Mouse (Mus musculus) erythroid progenitor cell, adult 5-6 weeks (primary cell): ENCODE data around the gene Sirt2. TPM values are rescaled to one million over a fixed set of nuclear protein-coding genes. Genes with fewer than 3 reads are reported as not detected.

Source experiments
- ATAC-seq: replicated peaks from 2 replicates; pipeline ENCODE4 v1.8.0; 2016; ENCODE audit warnings: moderate number of reproducible peaks, mild to moderate bottlenecking, moderate TSS enrichment, inconsistent platforms; ENCODE audit not compliant: poor library complexity, low FRiP score, severe bottlenecking
- total RNA-seq, 2 experiments: library from RNA; stranded (forward) in 1 of 2; stranded (reverse) in 1 of 2; fragments of 150-400 nt in 1 of 2; fragments of 186-747, 209-891 nt in 1 of 2; gene quantifications; 2 replicates each; pipeline versions ENCODE4 v1.2.3 to v1.2.4; 2015 to 2017; ENCODE audit warnings: low replicate concordance in 2 of 2

Gene Sirt2
- total RNA-seq (2015; ENCODE audit: low replicate concordance): 38.9 and 40.2 TPM in 2 replicates
- 3.6 and 14.5 TPM in 2 replicates for total RNA-seq (2017; ENCODE audit: low replicate concordance)

- ATAC-seq: peak; percentile 96
Measured at GRCm38 (mm10) chr7:28766173-28766879, at the start of gene Sirt2. Sirt2 (plus strand) TSS chr7:28766735.

GRCm38 (mm10) chr7:28717726-28718125 is 48.8 kb upstream of the Sirt2 start:
- ATAC-seq: no peak

- no peak for ATAC-seq
Measured at GRCm38 (mm10) chr7:28719159-28719558, 47.4 kb upstream of the Sirt2 start.

GRCm38 (mm10) chr7:28719650-28720049 is 46.9 kb upstream of the Sirt2 start:
- no peak for ATAC-seq

GRCm38 (mm10) chr7:28720753-28721537 is 45.6 kb upstream of the Sirt2 start:
- no peak for ATAC-seq

- no peak for ATAC-seq
Measured at GRCm38 (mm10) chr7:28722079-28722478, 44.5 kb upstream of the Sirt2 start.

- ATAC-seq: no peak
Measured at GRCm38 (mm10) chr7:28724613-28725012, 41.9 kb upstream of the Sirt2 start.

- ATAC-seq: no peak
Measured at GRCm38 (mm10) chr7:28726600-28726999, 39.9 kb upstream of the Sirt2 start.

- ATAC-seq: no peak
Measured at GRCm38 (mm10) chr7:28727649-28728340, 38.7 kb upstream of the Sirt2 start.

GRCm38 (mm10) chr7:28732341-28733142 is 34.0 kb upstream of the Sirt2 start:
- peak; percentile 73 for ATAC-seq

- no peak for ATAC-seq
Measured at GRCm38 (mm10) chr7:28733211-28733610, 33.3 kb upstream of the Sirt2 start.

GRCm38 (mm10) chr7:28735701-28736100 is 30.8 kb upstream of the Sirt2 start:
- ATAC-seq: no peak

GRCm38 (mm10) chr7:28739829-28740228 is 26.7 kb upstream of the Sirt2 start:
- ATAC-seq: no peak

- no peak for ATAC-seq
Measured at GRCm38 (mm10) chr7:28740949-28741348, 25.6 kb upstream of the Sirt2 start.

GRCm38 (mm10) chr7:28741368-28741708 is 25.2 kb upstream of the Sirt2 start:
- ATAC-seq: peak; percentile 35

GRCm38 (mm10) chr7:28741709-28742438 is 24.7 kb upstream of the Sirt2 start, which contains the start of the genes Mrps12 and Sars2:
Mrps12 (minus strand) TSS chr7:28741820.
Sars2 (plus strand) TSS chr7:28741992.
- peak; percentile 95 for ATAC-seq

- no peak for ATAC-seq
Measured at GRCm38 (mm10) chr7:28749935-28750334, 16.6 kb upstream of the Sirt2 start.

- ATAC-seq: no peak
Measured at GRCm38 (mm10) chr7:28756079-28756478, 10.5 kb upstream of the Sirt2 start, which contains the start of gene Ccer2. Ccer2 (plus strand) TSS chr7:28756174.

- no peak for ATAC-seq
Measured at GRCm38 (mm10) chr7:28758623-28759022, 7.9 kb upstream of the Sirt2 start.
